ENCODE assay signal across 13 mouse cellular contexts in the genomic region with DNA sequence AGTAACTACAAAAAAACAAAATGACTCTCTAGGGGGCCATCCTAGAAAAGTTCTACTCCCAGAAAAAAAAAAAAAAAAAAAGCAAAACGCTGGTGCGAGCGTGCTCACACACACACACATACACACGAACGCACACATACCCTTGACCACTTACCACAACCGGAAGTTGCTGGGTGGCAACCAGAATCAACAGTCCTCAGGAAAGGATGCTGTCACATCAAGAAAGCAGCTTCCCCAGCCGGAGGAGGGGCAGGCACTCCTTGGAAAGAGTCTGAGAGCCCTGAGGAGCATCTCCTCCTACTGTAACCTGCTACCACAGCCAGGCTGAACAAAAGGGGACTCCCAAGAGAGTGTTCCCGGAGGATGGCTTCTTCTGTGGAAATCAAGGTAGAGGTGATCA. TPM values are rescaled to one million over a fixed set of nuclear protein-coding genes. Genes with fewer than 3 reads are reported as not detected.
DNase-seq lines count a peak whose midpoint lies in the region; ATAC-seq and TF ChIP-seq lines count a peak whose summit lies in the region.
"Had no signal": no experiment of that assay in that cellular context is flagged by ENCODE, and none has a peak within 500 bp of the region (broad histone marks: within the 10 kb centered on the region; RNA-seq: fewer than 3 reads in every experiment).

No protein-coding gene starts in this region.

- no peak overlapping the region for H3K27ac ChIP-seq in kidney, postnatal 0 days
- no peak overlapping the region for H3K27ac ChIP-seq in CH12.LX (ENCODE audit: insufficient read depth, low read depth)

- DNase-seq in kidney, postnatal 0 days (ENCODE audit: low spot score), result peak; percentile 15
- no peak for DNase-seq in kidney, adult 9 months
- DNase-seq in CH12.LX (ENCODE audit: extremely low read depth), result peak; percentile 60
- peak; percentile 50 for DNase-seq in lung, postnatal 25 days (ENCODE audit: low spot score)
- DNase-seq in thymus, postnatal 0 days (ENCODE audit: low spot score), result peak; percentile 56
- no peak for DNase-seq in layer of hippocampus, adult 9-11 months
- DNase-seq in cerebellum, adult 11-12 months, result no peak
- DNase-seq in urinary bladder, postnatal 10 days (ENCODE audit: low spot score), result no peak
- DNase-seq: adrenal gland, adult 2 months; cerebellum, adult 9-10 months; kidney, adult 2 months had no signal

- 47% methylated on average over 8 of the region's 8 CpGs for WGBS in kidney, postnatal 0 days

- H3K4me3 ChIP-seq in kidney, postnatal 0 days (replicated peaks; ENCODE audit: low read depth, low read length), result no peak overlapping the region
- peak overlapping the region; percentile 34 to 53 (median 44) for H3K4me3 ChIP-seq in CH12.LX (replicated peaks in 1 of 3; ENCODE audit: low read depth in 2 of 3, low read length in 2 of 3, poor library complexity in 1 of 3)
- H3K4me3 ChIP-seq: erythroblast, embryonic 14.5 days had no signal

- H3K4me1 ChIP-seq in kidney, postnatal 0 days (replicated peaks; ENCODE audit: insufficient read depth, low read length), result no peaks in the 10 kb centered on the region
- H3K4me1 ChIP-seq in CH12.LX (ENCODE audit: control insufficient read depth in 1 of 2, insufficient read depth in 2 of 2), result peaks cover 10 to 31% of the 10 kb centered on the region in 2 experiments

- no peaks in the 10 kb centered on the region for H3K36me3 ChIP-seq in kidney, postnatal 0 days (ENCODE audit: insufficient read depth, low read length)
- no peaks in the 10 kb centered on the region for H3K36me3 ChIP-seq in CH12.LX (replicated peaks in 1 of 2; ENCODE audit: control insufficient read depth in 1 of 2, insufficient read depth in 1 of 2, low read length in 1 of 2)
- H3K36me3 ChIP-seq: G1E had no signal

- TF ChIP-seq EP300 in CH12.LX (IDR thresholded peaks at IDR 0.05; ENCODE audit: low read length), result no peak

- no peak overlapping the region for H3K4me2 ChIP-seq in kidney, postnatal 0 days (ENCODE audit: low read length)
- H3K4me2 ChIP-seq in CH12.LX (ENCODE audit: insufficient read depth, low read depth, poor library complexity, severe bottlenecking), result peak overlapping the region; percentile 82

- H3K9me3 ChIP-seq in kidney, postnatal 0 days (replicated peaks; ENCODE audit: low read length), result no peaks in the 10 kb centered on the region
- no peaks in the 10 kb centered on the region for H3K9me3 ChIP-seq in CH12.LX (replicated peaks; ENCODE audit: low read length)
- H3K9me3 ChIP-seq: G1E had no signal

- in situ Hi-C loops in CH12.LX (cut with MboI; ENCODE audit: low pct_ligation_motif_present, low pct_unique_long_range_greater_than_20kb, low sequenced_read_pairs), result no loop called here

- no peak for TF ChIP-seq RAD21 in CH12.LX (IDR thresholded peaks at IDR 0.05; ENCODE audit: low read depth, low read length)

- TF ChIP-seq CTCF in kidney, postnatal 0 days (IDR thresholded peaks at IDR 0.05; ENCODE audit: low read depth), result no peak
- TF ChIP-seq CTCF in CH12.LX (conservative IDR thresholded peaks at IDR 0.05 in 1 of 2, IDR thresholded peaks at IDR 0.05 in 1 of 2; ENCODE audit: low read depth in 2 of 2, low read length in 2 of 2), result no peak

- no peaks in the 10 kb centered on the region for H3K79me2 ChIP-seq in CH12.LX (replicated peaks; ENCODE audit: control insufficient read depth, extremely low read depth, insufficient read depth, poor library complexity, severe bottlenecking)

- no peaks in the 10 kb centered on the region for H3K27me3 ChIP-seq in kidney, postnatal 0 days (ENCODE audit: insufficient read depth, low read length)
- no peaks in the 10 kb centered on the region for H3K27me3 ChIP-seq in CH12.LX (replicated peaks)

- ATAC-seq in kidney, postnatal 0 days (replicated peaks; ENCODE audit: low FRiP score, low read depth), result no peak

- TF ChIP-seq POLR2A in CH12.LX (IDR thresholded peaks at IDR 0.05; ENCODE audit: low read depth, low read length), result peak; percentile 56

- H3K9ac ChIP-seq in kidney, postnatal 0 days (ENCODE audit: low read depth, low read length), result no peak overlapping the region
- peak overlapping the region; percentile 61 for H3K9ac ChIP-seq in CH12.LX (ENCODE audit: insufficient read depth, low read depth)

- dilution Hi-C loops in CH12.LX (cut with MboI; ENCODE audit: extremely low pct_ligation_motif_present, extremely low pct_unique_long_range_greater_than_20kb, low sequenced_read_pairs), result no loop called here

TF ChIP-seq in CH12.LX, 34 proteins besides CTCF, POLR2A, EP300 and RAD21:
- TF ChIP-seq JUND (conservative IDR thresholded peaks at IDR 0.05; ENCODE audit: low read depth, low read length), result no peak
- TF ChIP-seq NELFE (IDR thresholded peaks at IDR 0.05; ENCODE audit: low read depth, low read length), result 0 out of 2 replicates have a peak, but pooled peaks have one; percentile 12
- TF ChIP-seq SIN3A (IDR thresholded peaks at IDR 0.05; ENCODE audit: low read length), result peak; percentile 57; the same call in 1 of the 2 replicates
- TF ChIP-seq ELF1 (IDR thresholded peaks at IDR 0.05; ENCODE audit: low read depth, low read length), result peak; percentile 65; the same call in 1 of the 2 replicates
- TF ChIP-seq JUN (IDR thresholded peaks at IDR 0.05; ENCODE audit: insufficient read depth, low read depth, low read length), result no peak
- 0 out of 2 replicates have a peak, but pooled peaks have one; percentile 31 for TF ChIP-seq TCF12 (IDR thresholded peaks at IDR 0.05; ENCODE audit: low read depth, low read length)
- TF ChIP-seq CHD1 (IDR thresholded peaks at IDR 0.05; ENCODE audit: low read depth, low read length), result no peak
- TF ChIP-seq MXI1 (IDR thresholded peaks at IDR 0.05; ENCODE audit: low read depth, low read length), result 0 out of 2 replicates have a peak, but pooled peaks have one; percentile 41
- no peak for TF ChIP-seq UBTF (IDR thresholded peaks at IDR 0.05; ENCODE audit: low read depth, low read length)
- no peak for TF ChIP-seq SMC3 (IDR thresholded peaks at IDR 0.05; ENCODE audit: low read depth, low read length)
- TF ChIP-seq MAX (IDR thresholded peaks at IDR 0.05; ENCODE audit: low read length), result no peak
- peak; percentile 79 for TF ChIP-seq ZNF384 (IDR thresholded peaks at IDR 0.05; ENCODE audit: low read depth, low read length)
- TF ChIP-seq BHLHE40 (IDR thresholded peaks at IDR 0.05; ENCODE audit: low read depth, low read length), result peak; percentile 52
- TF ChIP-seq TBP (conservative IDR thresholded peaks at IDR 0.05; ENCODE audit: low read depth, low read length), result 0 out of 2 replicates have a peak, but pooled peaks have one; percentile 21

RNA-seq across cellular contexts. Expression of a gene that starts 0.7 kb away (rescaled TPM):
- 0.12 and 0.18 TPM in 2 replicates for polyA plus RNA-seq in kidney, postnatal 0 days (2015; fragmentation: Nextera tagmentation; extraction: Ambion mirVana)
- 1.0 and 1.9 TPM in 2 replicates for total RNA-seq in CH12.LX (2012; rRNA removed)
- total RNA-seq in CH12.LX (2014; rRNA removed), result 0.72 and 0.79 TPM in 2 replicates
- polyA plus RNA-seq in CH12.LX (2012; ENCODE audit: insufficient read length, low read depth), result 0.50 and 1.5 TPM in 2 replicates
- polyA plus RNA-seq in thymus, postnatal 0 days (2015; fragmentation: Nextera tagmentation; extraction: Ambion mirVana), result 8.5 and 9.0 TPM in 2 replicates
- polyA plus RNA-seq: erythroblast, embryonic 14.5 days had no signal

RNA-seq across cellular contexts. Expression of a gene that starts 52.5 kb away (rescaled TPM):
- polyA plus RNA-seq in kidney, postnatal 0 days (2015; fragmentation: Nextera tagmentation; extraction: Ambion mirVana), result 214 and 258 TPM in 2 replicates
- total RNA-seq in CH12.LX (2012; rRNA removed) (not detected in 2 replicates), CH12.LX (2014; rRNA removed) (not detected in 2 replicates)
- not detected in 2 replicates for polyA plus RNA-seq in CH12.LX (2012; ENCODE audit: insufficient read length, low read depth)
- polyA plus RNA-seq in thymus, postnatal 0 days (2015; fragmentation: Nextera tagmentation; extraction: Ambion mirVana), result 2.7 and 2.8 TPM in 2 replicates
- polyA plus RNA-seq: erythroblast, embryonic 14.5 days; G1E had no signal

Comparison
In these comparisons a context has a peak if more than half of its experiments do, and no peak if none do; other contexts are left out.
1. DNase-seq: peak in kidney, postnatal 0 days (single experiment), CH12.LX (single experiment), lung, postnatal 25 days (single experiment) and thymus, postnatal 0 days (single experiment); none in kidney, adult 9 months (single experiment), layer of hippocampus, adult 9-11 months (single experiment), cerebellum, adult 11-12 months (single experiment) and urinary bladder, postnatal 10 days (single experiment).
2. RNA of a gene that starts 52.5 kb away (polyA plus RNA-seq): 214 to 258 TPM in kidney, postnatal 0 days; 2.7 to 2.8 TPM in thymus, postnatal 0 days and not detected in CH12.LX; every median in the first group is over 10 times any median in the second.